Mouse (Mus musculus): ENCODE measurements around the gene Trim10. TPM values are rescaled to one million over a fixed set of nuclear protein-coding genes. Genes with fewer than 3 reads are reported as not detected.

The Trim10 gene
- polyA plus RNA-seq (2021; fragmentation: Nextera tagmentation) = not detected in 2 replicates
- long read RNA-seq, experiment 1 = 0 reads
- long read RNA-seq, experiment 2 = 0 reads

GRCm38 (mm10) chr17:36869284-36869954 lies at the start of gene Trim10:
Gene Trim10, plus strand, starts transcription at chr17:36869574.

GRCm38 (mm10) chr17:36836874-36837647 lies 32.3 kb upstream of the Trim10 start, which contains the start of gene Trim26:
Gene Trim26, plus strand, starts transcription at chr17:36837134.

GRCm38 (mm10) chr17:36866719-36867527 lies 2.5 kb upstream of the Trim10 start, which contains the start of gene Trim15:
Gene Trim15, minus strand, starts transcription at chr17:36867210.

GRCm38 (mm10) chr17:36890073-36890903 lies 20.9 kb downstream of the Trim10 start, which contains the start of gene Trim40:
Gene Trim40, minus strand, starts transcription at chr17:36890123.

GRCm38 (mm10) chr17:36897552-36898205 lies 28.3 kb downstream of the Trim10 start, which contains the start of gene Trim31:
Gene Trim31, plus strand, starts transcription at chr17:36898118.

Other genes starting within 250 kb of the Trim10 start
- not detected in 2 replicates for gene H2-M9, start 226.9 kb upstream of the Trim10 start, polyA plus RNA-seq (2021; fragmentation: Nextera tagmentation)
- gene H2-M1, start 197.4 kb upstream of the Trim10 start, polyA plus RNA-seq (2021; fragmentation: Nextera tagmentation) = not detected in 2 replicates
- not detected in 2 replicates for gene H2-M10.5, start 96.7 kb upstream of the Trim10 start, polyA plus RNA-seq (2021; fragmentation: Nextera tagmentation)
- gene H2-M10.6, start 57.4 kb upstream of the Trim10 start, polyA plus RNA-seq (2021; fragmentation: Nextera tagmentation) = not detected in 2 replicates
- gene Trim26, start 32.4 kb upstream of the Trim10 start, polyA plus RNA-seq (2021; fragmentation: Nextera tagmentation) = 11.3 and 14.1 TPM in 2 replicates
- not detected in 2 replicates for gene Trim15, start 2.4 kb upstream of the Trim10 start, polyA plus RNA-seq (2021; fragmentation: Nextera tagmentation)
- gene Trim40, start 20.5 kb downstream of the Trim10 start, polyA plus RNA-seq (2021; fragmentation: Nextera tagmentation) = 0.08 and 0.12 TPM in 2 replicates
- not detected in 2 replicates for gene Trim31, start 28.5 kb downstream of the Trim10 start, polyA plus RNA-seq (2021; fragmentation: Nextera tagmentation)
- gene Rnf39, start 73.3 kb downstream of the Trim10 start, polyA plus RNA-seq (2021; fragmentation: Nextera tagmentation) = 6.4 and 8.9 TPM in 2 replicates
- gene Ppp1r11, start 82.2 kb downstream of the Trim10 start, polyA plus RNA-seq (2021; fragmentation: Nextera tagmentation) = 228 and 260 TPM in 2 replicates
- gene Znrd1, start 89.0 kb downstream of the Trim10 start, polyA plus RNA-seq (2021; fragmentation: Nextera tagmentation) = 74.8 and 82.8 TPM in 2 replicates
- 5.4 and 6.6 TPM in 2 replicates for gene Znrd1as, start 89.0 kb downstream of the Trim10 start, polyA plus RNA-seq (2021; fragmentation: Nextera tagmentation)
- gene 2410137M14Rik, start 111.7 kb downstream of the Trim10 start, polyA plus RNA-seq (2021; fragmentation: Nextera tagmentation) = 0.32 and 0.35 TPM in 2 replicates
- gene H2-M5, start 120.0 kb downstream of the Trim10 start, polyA plus RNA-seq (2021; fragmentation: Nextera tagmentation) = 0.13 and 0.44 TPM in 2 replicates
- 1.6 and 1.9 TPM in 2 replicates for gene Zfp57, start 131.6 kb downstream of the Trim10 start, polyA plus RNA-seq (2021; fragmentation: Nextera tagmentation)
- gene Mog, start 153.8 kb downstream of the Trim10 start, polyA plus RNA-seq (2021; fragmentation: Nextera tagmentation) = 88.6 and 118 TPM in 2 replicates
- gene Gabbr1, start 176.4 kb downstream of the Trim10 start, polyA plus RNA-seq (2021; fragmentation: Nextera tagmentation) = 57.4 and 138 TPM in 2 replicates
- not detected in 2 replicates for gene Olfr90, start 218.9 kb downstream of the Trim10 start, polyA plus RNA-seq (2021; fragmentation: Nextera tagmentation)
- not detected in 2 replicates for gene Olfr91, start 228.7 kb downstream of the Trim10 start, polyA plus RNA-seq (2021; fragmentation: Nextera tagmentation)

Measured in left cerebral cortex, adult 6 months (tissue).